Mouse (Mus musculus) intestine, postnatal 0 days (tissue): ENCODE measurements around the gene Pet100. TPM values are rescaled to one million over a fixed set of nuclear protein-coding genes. Genes with fewer than 3 reads are reported as not detected.

Source experiments
- ATAC-seq: fragments of 200-750 bp; cut with Nextera tagmentation; 2 replicates; pipeline ENCODE4 v1.8.0; 2017; ENCODE audit warnings: mild to moderate bottlenecking, moderate TSS enrichment, moderate library complexity
- H3K27ac ChIP-seq: fragments of 300-500 bp; sonication (generic); 2 replicates; pipeline ENCODE4 v1.5.1; 2014; ENCODE audit warnings: mild to moderate bottlenecking, low read depth, low read length, moderate library complexity
- H3K27me3 ChIP-seq: fragments of 300-500 bp; sonication (generic); replicated peaks from 2 replicates; pipeline ENCODE4 v1.6.1; 2014; ENCODE audit warnings: low read length, mixed read lengths; ENCODE audit not compliant: control insufficient read depth, insufficient read depth
- H3K36me3 ChIP-seq: fragments of 300-500 bp; sonication (generic); 2 replicates; pipeline ENCODE4 v1.6.1; 2014; ENCODE audit warnings: mild to moderate bottlenecking, moderate library complexity; ENCODE audit not compliant: control insufficient read depth, insufficient read depth
- H3K4me1 ChIP-seq: fragments of 300-500 bp; sonication (generic); replicated peaks from 2 replicates; pipeline ENCODE4 v1.6.1; 2014; ENCODE audit warnings: antibody characterized with exemption, low read length, mixed read lengths; ENCODE audit not compliant: control insufficient read depth, insufficient read depth
- H3K4me2 ChIP-seq: fragments of 300-500 bp; sonication (generic); replicated peaks from 2 replicates; pipeline ENCODE4 v1.6.1; 2014; ENCODE audit warnings: low read depth, mild to moderate bottlenecking, moderate library complexity
- H3K4me3 ChIP-seq: fragments of 300-500 bp; sonication (generic); 2 replicates; pipeline ENCODE4 v1.5.1; 2014; ENCODE audit warnings: low read depth, low read length
- H3K9ac ChIP-seq: fragments of 300-500 bp; sonication (generic); 2 replicates; pipeline ENCODE4 v1.6.1; 2014; ENCODE audit warnings: mild to moderate bottlenecking, low read depth, low read length
- H3K9me3 ChIP-seq: fragments of 300-500 bp; sonication (generic); 2 replicates; pipeline ENCODE4 v1.6.1; 2016; ENCODE audit warnings: mixed run types; ENCODE audit not compliant: control insufficient read depth
- CTCF ChIP-seq: sonication (generic); IDR thresholded peaks from 2 replicates; pipeline ENCODE4 v1.5.1; 2016; ENCODE audit warnings: low read depth, mild to moderate bottlenecking, control low read depth, antibody characterized with exemption, moderate library complexity
- WGBS: fragments of 180-500 bp; shearing (Covaris S2); extraction: QIAGEN DNeasy Blood & Tissue Kit; methylation state at CpG from one replicate; pipeline ENCODE4 v1.1.7; 2014; 5-methylcytosine and 5-hydroxymethylcytosine counted together
- polyA plus RNA-seq: library from polyadenylated mRNA; unstranded; fragments of >200 nt; fragmentation: Nextera tagmentation; extraction: Ambion mirVana; gene quantifications from 2 replicates; pipeline ENCODE4 v1.2.1, GENCODE M21; 2015

Gene Pet100
- polyA plus RNA-seq, 1 experiment from 2014 or later = 152 TPM

- Histone ChIP-seq H3K9me3 (no peaks in the 10 kb centered on the region), H3K4me1 (no peaks in the 10 kb centered on the region), H3K36me3 (peaks cover 82% of the 10 kb centered on the region), H3K9ac (no peak overlapping the region), H3K27ac (no peak overlapping the region), H3K27me3 (no peaks in the 10 kb centered on the region), H3K4me2 (no peak overlapping the region), H3K4me3 (no peak overlapping the region)
- no peak for ATAC-seq
- TF ChIP-seq CTCF = no peak
- WGBS = 77% methylated on average over 12 of the region's 12 CpGs
Observed at GRCm38 (mm10) chr8:3609046-3609815, 12.1 kb upstream of the Pet100 start.

GRCm38 (mm10) chr8:3609816-3610150 lies 11.6 kb upstream of the Pet100 start:
- 57% methylated on average over 6 of the region's 6 CpGs for WGBS
- no peak overlapping the region for H3K4me2 ChIP-seq
- H3K9me3 ChIP-seq = no peaks in the 10 kb centered on the region
- H3K4me1 ChIP-seq = no peaks in the 10 kb centered on the region
- H3K27me3 ChIP-seq = no peaks in the 10 kb centered on the region
- peaks cover 82% of the 10 kb centered on the region for H3K36me3 ChIP-seq
- no peak overlapping the region for H3K27ac ChIP-seq
- no peak for TF ChIP-seq CTCF
- H3K4me3 ChIP-seq = no peak overlapping the region
- no peak overlapping the region for H3K9ac ChIP-seq
- ATAC-seq = no peak

- Histone ChIP-seq H3K4me2 (peak overlapping the region; percentile 89), H3K4me3 (peak overlapping the region; percentile 92), H3K9ac (0 out of 2 replicates have a peak overlapping the region, but pooled peaks have one; percentile 68), H3K9me3 (no peaks in the 10 kb centered on the region), H3K27me3 (no peaks in the 10 kb centered on the region), H3K4me1 (peaks cover 6% of the 10 kb centered on the region), H3K27ac (no peak overlapping the region), H3K36me3 (peaks cover 17% of the 10 kb centered on the region)
- no peak for ATAC-seq
- 60% methylated on average over 8 of the region's 8 CpGs for WGBS
- no peak for TF ChIP-seq CTCF
Observed at GRCm38 (mm10) chr8:3622119-3622518, 771 bp downstream of the Pet100 start.

- 64% methylated on average over 1 of the region's 1 CpGs for WGBS
- peaks cover 3% of the 10 kb centered on the region for H3K4me1 ChIP-seq
- no peak for ATAC-seq
Observed at GRCm38 (mm10) chr8:3625445-3625844, 4.1 kb downstream of the Pet100 start, which contains the start of gene Pcp2. Pcp2 (minus strand) TSS chr8:3625545.

GRCm38 (mm10) chr8:3626971-3627370 lies 5.6 kb downstream of the Pet100 start:
- H3K9me3 ChIP-seq = no peaks in the 10 kb centered on the region
- ATAC-seq = no peak
- WGBS = 60% methylated on average over 5 of the region's 5 CpGs
- H3K4me1 ChIP-seq = peaks cover 3% of the 10 kb centered on the region
- no peak overlapping the region for H3K27ac ChIP-seq
- no peaks in the 10 kb centered on the region; the same call in 1 of the 2 replicates for H3K36me3 ChIP-seq
- TF ChIP-seq CTCF = no peak
- no peak overlapping the region for H3K4me3 ChIP-seq
- no peak overlapping the region for H3K4me2 ChIP-seq
- no peaks in the 10 kb centered on the region for H3K27me3 ChIP-seq
- H3K9ac ChIP-seq = no peak overlapping the region

More at GRCm38 (mm10) chr8:3625445-3625844, 4.1 kb downstream of the Pet100 start, which contains the start of gene Pcp2:
- Histone ChIP-seq H3K36me3 (no peaks in the 10 kb centered on the region; the same call in 1 of the 2 replicates), H3K4me3 (no peak within 1 kb of the TSS), H3K9me3 (no peaks in the 10 kb centered on the region), H3K27ac (no peak within 1 kb of the TSS), H3K4me2 (no peak within 1 kb of the TSS), H3K9ac (no peak within 1 kb of the TSS), H3K27me3 (no peaks in the 10 kb centered on the region)
- no peak for TF ChIP-seq CTCF

- Histone ChIP-seq H3K4me1 (no peaks in the 10 kb centered on the region; the same call in 1 of the 2 replicates), H3K4me2 (no peak overlapping the region), H3K4me3 (no peak overlapping the region), H3K27me3 (no peaks in the 10 kb centered on the region), H3K36me3 (no peaks in the 10 kb centered on the region; the same call in 1 of the 2 replicates), H3K27ac (no peak overlapping the region), H3K9ac (no peak overlapping the region), H3K9me3 (no peaks in the 10 kb centered on the region)
- peak; percentile 32; the same call in 1 of the 2 replicates for ATAC-seq
- TF ChIP-seq CTCF = peak; percentile 72
- whole genome bisulfite sequencing = 23% methylated on average over 5 of the region's 5 CpGs
Observed at GRCm38 (mm10) chr8:3628014-3628413, 6.7 kb downstream of the Pet100 start.
